Mouse (Mus musculus): ENCODE measurements at regions not wholly inside any gene's neighbourhood (a gene's known extent, or its start where the extent isn't known, plus 50 kb on each side); places are given as distances from the start of the nearest gene placed in this dataset.

DNA sequence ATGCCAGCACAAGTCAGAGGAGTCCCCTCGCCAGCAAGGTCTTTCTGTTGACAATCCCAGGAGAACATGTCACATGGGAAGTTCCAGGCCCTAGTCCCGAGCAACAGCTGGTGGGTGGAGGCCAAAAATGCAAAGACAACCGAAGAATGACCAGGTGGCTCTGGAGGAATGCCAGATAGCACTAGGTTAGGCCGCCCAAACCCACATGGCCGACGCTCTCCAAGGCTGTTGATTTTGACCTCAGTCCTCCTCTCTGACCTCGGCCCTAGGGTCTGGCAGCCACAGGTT, 76.4 kb downstream of the Rpl14 start:
- TF ChIP-seq POLR2A (IDR thresholded peaks at IDR 0.05; ENCODE audit: insufficient read depth, low read depth, low read length) (no peak), EP300 (IDR thresholded peaks at IDR 0.05; ENCODE audit: insufficient read depth, low read depth, low read length) (no peak)
